Mouse (Mus musculus) CH12.LX (cell line): Measurements from ENCODE around the gene Ddx42. TPM values are rescaled to one million over a fixed set of nuclear protein-coding genes. Genes with fewer than 3 reads are reported as not detected.
A peak's percentile ranks its signal among the peaks of the same experiment; 100 is the strongest.
"Not testable (repeated sequence)": the region's sequence is repeated elsewhere in the genome, so short reads cannot be mapped to it uniquely, and the experiment has no call there.

Source experiments
- DNase-seq: peaks from one replicate; pipeline ENCODE4 v3.0.0-alpha.2; 2013; ENCODE audit errors: extremely low read depth
- H3K27ac ChIP-seq: 2 replicates; pipeline ENCODE4 v1.5.1; 2012; ENCODE audit warnings: low read depth, mild to moderate bottlenecking, control low read depth, moderate library complexity; ENCODE audit not compliant: insufficient read depth
- H3K27me3 ChIP-seq: replicated peaks from 2 replicates; pipeline ENCODE3; 2012; ENCODE audit warnings: inconsistent platforms
- H3K36me3 ChIP-seq, 2 experiments: replicated peaks in 1 of 2; 2 replicates each; pipeline versions ENCODE3 to v1.6.1; 2012; ENCODE audit warnings: inconsistent platforms in 1 of 2, low read length in 1 of 2, mild to moderate bottlenecking in 1 of 2, mixed read lengths in 1 of 2, moderate library complexity in 1 of 2; ENCODE audit not compliant: control insufficient read depth in 1 of 2, insufficient read depth in 1 of 2
- H3K4me1 ChIP-seq, 2 experiments: 2 replicates each; pipeline ENCODE4 v1.6.1; 2012; ENCODE audit warnings: inconsistent platforms in 1 of 2, moderate library complexity in 1 of 2; ENCODE audit not compliant: insufficient read depth in 2 of 2, control insufficient read depth in 1 of 2
- H3K4me2 ChIP-seq: 2 replicates; pipeline ENCODE4 v1.6.1; 2012; ENCODE audit warnings: low read depth, mild to moderate bottlenecking, control low read depth; ENCODE audit not compliant: poor library complexity, insufficient read depth, severe bottlenecking
- H3K4me3 ChIP-seq, 3 experiments: fragments of 150-350 bp in 1 of 3; sonication (generic) in 1 of 3; replicated peaks in 1 of 3; 2 replicates each; pipeline versions ENCODE3 to v1.5.1; 2011 to 2012; ENCODE audit warnings: low read depth in 2 of 3, low read length in 2 of 3, mild to moderate bottlenecking in 2 of 3, moderate library complexity in 2 of 3, control low read depth in 1 of 3, improper control_type of control experiment in 1 of 3, inconsistent platforms in 1 of 3, mixed read lengths in 1 of 3; ENCODE audit not compliant: poor library complexity in 1 of 3
- H3K79me2 ChIP-seq: replicated peaks from 2 replicates; pipeline ENCODE4 v1.6.1; 2012; ENCODE audit warnings: mild to moderate bottlenecking, moderate library complexity; ENCODE audit not compliant: control insufficient read depth, poor library complexity, insufficient read depth, severe bottlenecking; ENCODE audit errors: extremely low read depth
- H3K9ac ChIP-seq: 2 replicates; pipeline ENCODE4 v1.6.1; 2012; ENCODE audit warnings: low read depth, mild to moderate bottlenecking, control low read depth, moderate library complexity; ENCODE audit not compliant: insufficient read depth
- H3K9me3 ChIP-seq: replicated peaks from 2 replicates; pipeline ENCODE3; 2012; ENCODE audit warnings: low read length, inconsistent platforms, mixed read lengths
- BHLHE40 ChIP-seq: IDR thresholded peaks from 2 replicates; pipeline ENCODE4 v1.6.1; 2011; ENCODE audit warnings: mild to moderate bottlenecking, low read depth, low read length, improper control_type of control experiment
- CHD2 ChIP-seq: IDR thresholded peaks from 2 replicates; pipeline ENCODE4 v1.6.1; 2011; ENCODE audit warnings: low read length, improper control_type of control experiment
- CTCF ChIP-seq, 2 experiments: IDR thresholded peaks in 1 of 2; conservative IDR thresholded peaks in 1 of 2; 2 replicates each; pipeline ENCODE4 v1.5.1; 2011 to 2012; ENCODE audit warnings: low read depth in 2 of 2, low read length in 2 of 2, improper control_type of control experiment in 1 of 2, inconsistent platforms in 1 of 2, mild to moderate bottlenecking in 1 of 2, moderate library complexity in 1 of 2
- E2F4 ChIP-seq: IDR thresholded peaks from 2 replicates; pipeline ENCODE4 v1.6.1; 2011; ENCODE audit warnings: low read depth, low read length, improper control_type of control experiment; ENCODE audit not compliant: insufficient replicate concordance
- ELF1 ChIP-seq: IDR thresholded peaks from 2 replicates; pipeline ENCODE4 v1.6.1; 2014; ENCODE audit warnings: low read depth, mild to moderate bottlenecking, inconsistent platforms, low read length, improper control_type of control experiment
- EP300 ChIP-seq: IDR thresholded peaks from 2 replicates; pipeline ENCODE4 v1.6.1; 2011; ENCODE audit warnings: low read length, improper control_type of control experiment
- ETS1 ChIP-seq: conservative IDR thresholded peaks from 2 replicates; pipeline ENCODE4 v1.6.1; 2012; ENCODE audit warnings: low read depth, mild to moderate bottlenecking, inconsistent platforms, low read length, improper control_type of control experiment, moderate library complexity
- HCFC1 ChIP-seq: IDR thresholded peaks from 2 replicates; pipeline ENCODE4 v1.6.1; 2012; ENCODE audit warnings: low read depth, mild to moderate bottlenecking, inconsistent platforms, low read length, improper control_type of control experiment
- IRF4 ChIP-seq: IDR thresholded peaks from 2 replicates; pipeline ENCODE4 v1.6.1; 2014; ENCODE audit warnings: low read depth, mild to moderate bottlenecking, inconsistent platforms, low read length, improper control_type of control experiment
- JUN ChIP-seq: IDR thresholded peaks from 2 replicates; pipeline ENCODE4 v1.6.1; 2011; ENCODE audit warnings: low read depth, mild to moderate bottlenecking, low read length, improper control_type of control experiment, moderate library complexity; ENCODE audit not compliant: insufficient read depth
- KAT2A ChIP-seq: IDR thresholded peaks from 2 replicates; pipeline ENCODE4 v1.6.1; 2012; ENCODE audit warnings: low read length, improper control_type of control experiment, inconsistent platforms; ENCODE audit not compliant: insufficient replicate concordance
- MAFK ChIP-seq: IDR thresholded peaks from 2 replicates; pipeline ENCODE4 v1.6.1; 2011; ENCODE audit warnings: low read length, improper control_type of control experiment; ENCODE audit not compliant: insufficient replicate concordance
- MAX ChIP-seq: IDR thresholded peaks from 2 replicates; pipeline ENCODE4 v1.6.1; 2011; ENCODE audit warnings: low read length, improper control_type of control experiment
- MEF2A ChIP-seq: IDR thresholded peaks from 2 replicates; pipeline ENCODE4 v1.6.1; 2014; ENCODE audit warnings: low read depth, mild to moderate bottlenecking, inconsistent platforms, low read length, improper control_type of control experiment, borderline replicate concordance
- MXI1 ChIP-seq: IDR thresholded peaks from 2 replicates; pipeline ENCODE4 v1.6.1; 2011; ENCODE audit warnings: mild to moderate bottlenecking, low read depth, low read length, improper control_type of control experiment
- MYC ChIP-seq: IDR thresholded peaks from 2 replicates; pipeline ENCODE4 v1.6.1; 2011; ENCODE audit warnings: low read depth, mild to moderate bottlenecking, improper control_type of control experiment, low read length
- NELFE ChIP-seq: IDR thresholded peaks from 2 replicates; pipeline ENCODE4 v1.6.1; 2011; ENCODE audit warnings: low read depth, low read length, improper control_type of control experiment
- NRF1 ChIP-seq: IDR thresholded peaks from 2 replicates; pipeline ENCODE4 v1.6.1; 2014; ENCODE audit warnings: low read depth, mild to moderate bottlenecking, inconsistent platforms, low read length, improper control_type of control experiment, moderate library complexity
- PAX5 ChIP-seq: IDR thresholded peaks from 2 replicates; pipeline ENCODE4 v1.6.1; 2012; ENCODE audit warnings: low read length, inconsistent platforms, mixed read lengths
- TBP ChIP-seq: conservative IDR thresholded peaks from 2 replicates; pipeline ENCODE4 v1.6.1; 2011; ENCODE audit warnings: low read depth, low read length, improper control_type of control experiment
- TCF12 ChIP-seq: IDR thresholded peaks from 2 replicates; pipeline ENCODE4 v1.6.1; 2014; ENCODE audit warnings: low read depth, mild to moderate bottlenecking, inconsistent platforms, low read length, improper control_type of control experiment
- UBTF ChIP-seq: IDR thresholded peaks from 2 replicates; pipeline ENCODE4 v1.6.1; 2012; ENCODE audit warnings: low read depth, mild to moderate bottlenecking, inconsistent platforms, low read length, improper control_type of control experiment, moderate library complexity
- USF1 ChIP-seq: IDR thresholded peaks from 2 replicates; pipeline ENCODE4 v1.6.1; 2014; ENCODE audit warnings: low read depth, mild to moderate bottlenecking, inconsistent platforms, low read length, improper control_type of control experiment
- USF2 ChIP-seq: conservative IDR thresholded peaks from 2 replicates; pipeline ENCODE4 v1.6.1; 2011; ENCODE audit warnings: low read depth, low read length, improper control_type of control experiment
- ZC3H11A ChIP-seq: IDR thresholded peaks from 2 replicates; pipeline ENCODE4 v1.6.1; 2012; ENCODE audit warnings: low read depth, mild to moderate bottlenecking, inconsistent platforms, low read length, improper control_type of control experiment
- ZKSCAN1 ChIP-seq: IDR thresholded peaks from 2 replicates; pipeline ENCODE4 v1.6.1; 2012; ENCODE audit warnings: low read depth, inconsistent platforms, low read length, improper control_type of control experiment, borderline replicate concordance
- ZMIZ1 ChIP-seq: IDR thresholded peaks from 2 replicates; pipeline ENCODE4 v1.6.1; 2012; ENCODE audit warnings: low read depth, mild to moderate bottlenecking, inconsistent platforms, low read length, improper control_type of control experiment
- dilution Hi-C: fragments of 300-500 bp; cut with MboI; formaldehyde crosslinking; loops from 2 replicates; pipeline ENCODE4 v1.14.3; 2020; ENCODE audit warnings: low sequenced_read_pairs; ENCODE audit not compliant: extremely low pct_unique_long_range_greater_than_20kb, extremely low pct_ligation_motif_present
- in situ Hi-C: fragments of 300-500 bp; cut with MboI; formaldehyde crosslinking; loops from 3 replicates; pipeline ENCODE4 v1.14.3; 2019; ENCODE audit warnings: low sequenced_read_pairs, low pct_ligation_motif_present, low pct_unique_long_range_greater_than_20kb, mixed read lengths
- polyA plus RNA-seq: library from polyadenylated mRNA; unstranded; fragments of >175 nt; gene quantifications from 2 replicates; pipeline ENCODE4 v1.2.1, GENCODE M21; 2012; ENCODE audit warnings: low read depth; ENCODE audit not compliant: insufficient read length
- total RNA-seq, 2 experiments: library from RNA; depleted of rRNA; stranded (reverse); fragments of 300-350 nt in 1 of 2; fragments of >200 nt in 1 of 2; gene quantifications; 2 replicates each; pipeline ENCODE4 v1.2.3; 2012 to 2014

Ddx42 gene
- total and polyA plus RNA-seq, 3 experiments: 63.8 to 94.6 (median 65.5) TPM

DNA sequence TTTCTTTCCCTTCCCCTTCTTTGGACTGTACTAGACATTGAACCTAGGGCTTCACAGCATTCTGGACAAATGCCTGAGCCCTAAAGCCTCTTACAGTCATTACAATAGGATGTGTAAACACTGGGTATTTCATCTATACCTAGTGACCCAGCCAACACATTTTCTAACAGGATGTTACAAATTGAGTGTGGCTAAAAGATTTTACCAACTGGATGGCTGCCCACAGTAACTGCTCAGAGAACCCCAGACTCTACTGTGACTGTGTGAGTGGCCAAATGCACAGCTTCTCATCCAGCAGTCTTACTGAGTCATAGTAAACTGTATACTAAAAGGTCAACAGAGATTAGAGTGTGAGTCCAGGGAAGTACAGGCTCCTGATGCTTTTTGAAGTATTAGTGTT lies 21.4 kb upstream of the Ddx42 start:
- in situ Hi-C loops (no loop called here), dilution Hi-C loops (no loop called here)
- Histone ChIP-seq H3K27me3 (no peaks in the 10 kb centered on the region), H3K4me3 (no peak overlapping the region), H3K27ac (no peak overlapping the region), H3K4me2 (no peak overlapping the region), H3K36me3 (peaks cover 20 to 43% of the 10 kb centered on the region in 2 experiments), H3K79me2 (0 out of 2 replicates have a peak, but pooled peaks cover 4% of the 10 kb centered on the region), H3K4me1 (peaks cover 6 to 57% of the 10 kb centered on the region in 2 experiments), H3K9ac (no peak overlapping the region), H3K9me3 (no peaks in the 10 kb centered on the region)
- no peak for DNase-seq
- TF ChIP-seq IRF4 (no peak), ZC3H11A (no peak), ETS1 (no peak), CHD2 (no peak), MAFK (no peak), MAX (no peak), UBTF (no peak), MEF2A (no peak), KAT2A (no peak), NELFE (no peak), EP300 (no peak), ZMIZ1 (no peak), USF1 (no peak), E2F4 (no peak), MYC (no peak), USF2 (no peak), NRF1 (no peak), TBP (no peak), CTCF (conservative IDR thresholded peaks at IDR 0.05 in 1 of 2, IDR thresholded peaks at IDR 0.05 in 1 of 2; ENCODE audit: low read depth in 2 of 2, low read length in 2 of 2) (no peak)

DNA sequence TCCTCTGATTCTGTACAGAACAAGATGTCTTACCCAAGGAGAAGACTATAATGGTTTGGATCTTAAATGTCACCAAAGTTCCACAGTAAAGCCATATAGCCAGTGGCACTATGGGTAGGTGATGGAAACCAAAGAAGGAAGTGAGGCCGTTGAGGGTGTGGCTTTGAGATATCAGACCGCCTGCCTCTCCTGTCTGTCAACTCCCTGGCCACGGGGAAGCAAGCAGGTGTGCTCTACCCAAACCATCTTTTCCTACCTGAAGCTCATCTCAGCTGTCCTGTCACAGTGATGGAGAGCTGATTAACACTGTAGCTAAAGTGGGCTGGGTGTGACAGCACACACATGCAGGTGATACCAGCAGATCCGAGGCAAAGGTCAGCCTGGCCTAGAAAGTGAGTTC lies 18.4 kb upstream of the Ddx42 start:
- Histone ChIP-seq H3K79me2 (peaks cover 8% of the 10 kb centered on the region), H3K9ac (no peak overlapping the region), H3K4me1 (peaks cover 10 to 72% of the 10 kb centered on the region in 2 experiments), H3K27me3 (no peaks in the 10 kb centered on the region), H3K4me3 (no peak overlapping the region), H3K9me3 (no peaks in the 10 kb centered on the region)
- dilution Hi-C loops: no loop called here
- TF ChIP-seq ELF1: no peak
- no peak for TF ChIP-seq NELFE
- TF ChIP-seq ZKSCAN1: no peak
- TF ChIP-seq IRF4: no peak
- no peak for TF ChIP-seq CHD2
- TF ChIP-seq PAX5: no peak
- TF ChIP-seq EP300: no peak
- TF ChIP-seq HCFC1: no peak
- no peak for TF ChIP-seq MAFK
- no peak for TF ChIP-seq MAX
- no peak for TF ChIP-seq JUN
- TF ChIP-seq BHLHE40: no peak
- no peak for TF ChIP-seq MXI1
- TF ChIP-seq MYC: no peak
- TF ChIP-seq TCF12: no peak
- no peak for TF ChIP-seq MEF2A
- TF ChIP-seq, all 38 proteins: peak for 0
- in situ Hi-C loops: no loop called here
- DNase-seq: peak; percentile 38
- Histone ChIP-seq H3K27ac (no peak overlapping the region), H3K4me2 (no peak overlapping the region), H3K36me3 (peaks cover 31 to 53% of the 10 kb centered on the region in 2 experiments)

DNA sequence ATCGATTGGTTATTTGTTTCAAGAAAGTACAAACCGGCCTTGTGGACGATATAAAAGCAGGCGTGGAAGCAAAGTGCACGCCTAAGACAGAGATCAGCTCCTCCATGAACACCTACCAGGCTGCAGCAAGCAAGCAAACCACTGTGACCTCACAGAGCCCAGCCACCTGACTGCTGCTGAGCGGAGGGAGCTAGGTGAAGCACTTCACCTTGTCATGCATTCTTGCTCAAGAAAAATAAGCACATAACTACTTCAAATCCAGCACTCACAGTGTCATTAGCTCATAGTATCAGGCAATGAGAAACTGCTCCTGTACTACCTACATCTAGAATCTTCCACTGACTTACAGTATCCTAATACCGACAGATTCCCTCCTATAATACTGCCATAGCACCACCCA lies 16.7 kb upstream of the Ddx42 start:
- in situ Hi-C loops, H3K27ac ChIP-seq, H3K27me3 ChIP-seq, DNase-seq, H3K4me2 ChIP-seq, H3K9ac ChIP-seq, H3K79me2 ChIP-seq, dilution Hi-C loops, H3K9me3 ChIP-seq, H3K4me3 ChIP-seq: not testable (repeated sequence)
- H3K4me1 ChIP-seq: peaks cover 10 to 67% of the 10 kb centered on the region in 2 experiments
- peaks cover 45 to 68% of the 10 kb centered on the region in 2 experiments for H3K36me3 ChIP-seq
